Mouse (Mus musculus) erythroid progenitor cell, adult 5-6 weeks (primary cell): ENCODE data around the gene Os9. TPM values are rescaled to one million over a fixed set of nuclear protein-coding genes. Genes with fewer than 3 reads are reported as not detected.
"Not testable (repeated sequence)": the region's sequence is repeated elsewhere in the genome, so short reads cannot be mapped to it uniquely, and the experiment has no call there.

Source experiments
- ATAC-seq: replicated peaks from 2 replicates; pipeline ENCODE4 v1.8.0; 2016; ENCODE audit warnings: moderate number of reproducible peaks, mild to moderate bottlenecking, moderate TSS enrichment, inconsistent platforms; ENCODE audit not compliant: poor library complexity, low FRiP score, severe bottlenecking
- total RNA-seq, 2 experiments: library from RNA; stranded (forward) in 1 of 2; stranded (reverse) in 1 of 2; fragments of 150-400 nt in 1 of 2; fragments of 186-747, 209-891 nt in 1 of 2; gene quantifications; 2 replicates each; pipeline versions ENCODE4 v1.2.3 to v1.2.4; 2015 to 2017; ENCODE audit warnings: low replicate concordance in 2 of 2

Gene Os9
- total RNA-seq, 2 experiments from 2014 or later, result 36.5 to 70.0 TPM

DNA sequence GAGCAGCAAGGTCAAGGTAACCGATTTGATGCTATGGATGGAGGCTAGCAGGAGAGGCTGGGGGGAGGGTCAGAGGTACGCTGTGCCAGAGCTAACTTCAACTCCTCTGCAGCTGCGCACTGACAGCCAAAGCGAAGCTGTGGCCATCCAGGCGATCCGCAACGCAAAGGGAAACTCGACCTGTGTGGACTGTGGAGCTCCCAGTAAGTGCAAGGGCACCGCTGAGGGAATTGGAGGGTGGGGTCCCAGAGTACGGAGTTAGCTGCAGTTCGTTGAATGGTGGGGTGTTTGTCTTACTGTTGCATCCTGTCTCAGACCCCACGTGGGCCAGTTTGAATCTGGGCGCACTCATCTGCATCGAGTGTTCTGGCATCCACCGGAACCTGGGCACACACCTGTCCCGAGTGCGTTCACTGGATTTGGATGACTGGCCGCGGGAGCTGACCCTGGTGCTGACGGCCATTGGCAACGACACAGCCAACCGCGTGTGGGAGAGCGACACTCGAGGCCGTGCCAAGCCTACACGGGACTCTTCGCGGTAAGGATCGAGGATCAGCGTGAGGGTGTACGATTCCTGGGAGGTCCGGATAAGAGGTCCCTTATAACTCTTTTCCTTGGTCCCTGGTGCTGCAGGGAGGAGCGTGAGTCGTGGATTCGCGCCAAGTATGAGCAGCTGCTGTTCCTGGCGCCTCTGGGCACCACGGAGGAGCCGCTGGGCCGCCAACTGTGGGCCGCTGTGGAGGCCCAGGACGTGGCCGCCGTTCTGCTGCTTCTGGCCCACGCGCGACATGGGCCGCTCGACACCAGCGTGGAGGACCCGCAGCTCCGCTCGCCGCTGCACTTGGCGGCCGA, 30.1 kb downstream of the Os9 start:
- no peak for ATAC-seq

DNA sequence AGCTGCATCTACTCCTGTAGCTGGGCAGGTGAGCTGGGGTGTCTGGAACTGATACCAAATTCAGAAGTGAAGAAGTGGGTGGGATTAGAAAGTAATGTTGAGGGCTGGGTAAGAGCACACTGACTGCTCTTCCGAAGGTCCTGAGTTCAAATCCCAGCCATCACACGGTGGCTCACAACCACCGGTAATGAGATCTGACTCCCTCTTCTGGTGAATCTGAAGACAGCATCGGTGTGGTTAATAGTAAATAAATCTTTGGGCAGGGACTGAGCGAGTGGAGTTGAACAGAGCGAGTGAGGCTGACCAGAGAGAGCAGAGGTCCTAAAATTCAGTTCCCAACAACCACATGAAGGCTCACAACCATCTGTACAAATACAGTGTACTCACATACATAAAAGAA, 35.3 kb downstream of the Os9 start:
- no peak for ATAC-seq

DNA sequence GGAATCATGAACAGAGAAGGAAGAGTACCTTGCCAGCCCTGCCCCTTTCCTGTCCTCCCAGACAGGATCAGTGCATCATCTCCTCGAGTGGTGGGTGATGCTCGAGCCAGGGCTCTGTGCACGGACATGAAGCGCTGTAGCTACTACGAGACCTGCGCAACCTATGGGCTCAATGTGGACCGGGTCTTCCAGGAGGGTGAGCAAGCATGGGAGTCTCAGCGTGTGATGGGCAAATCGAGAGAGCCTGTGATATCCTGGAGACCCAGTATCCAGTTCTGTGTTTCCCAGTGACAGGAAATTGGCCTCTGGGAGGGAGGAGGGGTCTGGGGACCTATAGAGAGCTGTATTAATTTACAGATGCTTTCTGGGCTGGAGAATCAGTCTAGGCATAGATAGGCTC, 35.9 kb downstream of the Os9 start:
- no peak for ATAC-seq

DNA sequence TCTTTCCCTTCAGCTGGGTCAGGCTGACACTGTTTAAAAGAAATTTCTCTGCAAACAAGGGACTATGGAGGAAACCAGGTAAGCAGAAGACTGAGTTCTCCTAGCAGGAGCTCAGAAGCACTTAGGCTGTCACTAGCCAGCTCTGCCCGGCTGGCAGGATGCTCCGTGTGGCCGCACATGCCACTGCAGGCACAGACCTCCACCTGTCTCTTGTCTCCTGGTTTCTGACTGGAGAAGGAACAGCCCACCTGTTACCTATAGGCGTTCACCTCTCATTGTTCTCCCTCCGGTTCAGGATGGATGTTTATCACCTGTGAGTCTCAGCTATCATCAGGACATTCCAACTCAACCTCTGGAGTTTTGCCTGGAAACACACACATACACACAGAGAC, 37.0 kb downstream of the Os9 start:
- no peak for ATAC-seq

DNA sequence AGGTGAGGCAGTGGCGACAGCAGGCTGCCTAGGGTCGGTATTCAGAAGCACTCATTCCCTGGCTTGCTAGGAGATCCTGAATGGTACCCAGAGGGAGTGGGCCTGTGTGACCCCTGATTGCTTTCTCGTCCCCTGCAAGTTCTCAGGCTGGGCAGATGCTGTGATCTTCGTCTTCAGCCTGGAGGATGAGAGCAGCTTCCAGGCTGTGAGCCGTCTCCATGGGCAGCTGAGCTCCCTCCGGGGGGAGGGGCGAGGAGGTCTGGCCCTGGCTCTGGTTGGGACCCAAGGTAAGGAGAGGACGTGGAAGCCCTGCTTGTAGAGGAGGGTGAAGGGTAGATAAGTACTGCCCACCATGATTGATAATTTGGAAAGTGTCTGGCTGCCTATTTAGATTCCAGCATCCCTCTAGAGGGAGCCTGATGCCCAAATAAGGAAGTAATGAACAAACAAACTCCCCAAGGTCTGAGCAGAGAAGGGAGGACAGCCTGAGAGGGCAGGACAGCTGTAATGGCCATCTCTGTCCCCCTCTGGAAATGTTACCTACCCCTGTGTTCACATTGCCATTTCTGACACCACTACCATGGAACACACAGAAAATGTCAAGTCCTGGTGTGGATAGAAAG, 37.5 kb downstream of the Os9 start:
- ATAC-seq, result no peak

DNA sequence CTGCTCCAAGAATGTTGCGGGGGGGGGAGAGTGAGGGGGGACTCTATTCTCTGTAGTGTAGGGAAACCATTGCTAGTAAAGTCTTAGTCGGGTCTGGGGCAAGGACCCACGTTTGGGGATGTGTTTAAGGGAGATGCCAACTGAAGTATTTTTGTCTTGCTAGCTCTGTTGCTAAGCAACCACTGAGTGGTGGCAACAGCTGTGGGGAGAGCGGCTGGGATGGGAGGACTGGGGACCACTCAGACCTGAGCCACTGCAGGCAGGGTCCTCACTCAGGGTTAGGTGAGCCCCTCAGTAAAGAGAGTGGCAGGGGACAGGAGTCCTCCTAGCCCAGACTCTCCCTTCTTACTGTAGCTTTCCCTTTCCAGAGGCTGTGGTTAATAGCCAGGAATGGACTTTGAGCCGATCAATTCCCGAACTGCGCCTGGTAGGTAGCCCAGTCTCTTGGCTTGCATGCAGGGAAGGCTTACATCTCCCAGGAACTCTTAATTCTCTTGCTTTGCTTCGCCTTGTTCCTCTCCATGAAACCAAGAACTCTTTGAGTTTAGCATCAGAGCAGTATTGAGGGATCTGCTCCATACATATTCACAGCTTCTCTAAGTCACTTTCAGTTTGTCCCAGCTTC, 38.8 kb downstream of the Os9 start:
- no peak for ATAC-seq

DNA sequence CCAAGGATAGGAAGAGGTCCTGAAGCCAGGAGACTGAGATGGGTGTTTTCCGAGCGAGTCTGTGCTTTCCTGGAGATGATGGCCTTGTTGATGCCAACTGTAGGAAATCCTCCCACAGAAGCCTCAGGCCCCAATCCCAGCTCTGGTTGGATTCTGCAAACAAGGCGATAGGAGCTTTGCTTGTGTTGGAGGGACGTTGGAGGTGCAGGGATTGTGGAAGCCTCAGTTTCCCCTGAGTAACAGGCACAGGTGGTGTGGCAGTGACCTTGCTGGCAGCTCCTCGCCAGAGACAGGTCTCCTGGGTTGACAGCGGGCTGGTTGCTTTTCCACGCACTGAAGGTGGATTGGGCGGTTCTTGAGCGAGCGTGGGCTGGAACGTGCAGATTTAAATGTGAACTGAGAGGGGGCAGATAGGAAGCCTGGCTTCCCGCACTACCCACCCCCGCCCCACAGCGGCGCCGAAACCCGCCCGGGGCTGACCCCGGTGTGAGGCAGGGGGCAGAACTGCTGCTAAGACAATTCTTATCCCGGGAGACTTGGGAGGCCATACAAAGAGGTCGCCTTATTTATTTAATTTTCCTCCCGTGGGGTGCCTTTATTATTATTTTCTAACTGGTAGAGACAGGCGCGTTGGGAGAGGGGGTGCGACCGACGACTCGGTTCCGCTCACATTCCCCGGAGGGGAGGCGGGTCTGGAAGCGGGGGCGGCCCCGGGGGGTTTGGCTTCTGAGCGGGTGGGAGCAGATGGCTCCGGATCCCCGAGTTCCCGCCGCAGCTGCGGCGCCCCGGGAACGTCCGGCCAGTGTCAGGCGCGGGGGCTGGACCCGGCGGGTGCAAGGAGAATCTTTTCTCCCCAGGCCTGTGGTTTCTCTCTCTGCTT, 39.8 kb downstream of the Os9 start:
- ATAC-seq, result no peak

DNA sequence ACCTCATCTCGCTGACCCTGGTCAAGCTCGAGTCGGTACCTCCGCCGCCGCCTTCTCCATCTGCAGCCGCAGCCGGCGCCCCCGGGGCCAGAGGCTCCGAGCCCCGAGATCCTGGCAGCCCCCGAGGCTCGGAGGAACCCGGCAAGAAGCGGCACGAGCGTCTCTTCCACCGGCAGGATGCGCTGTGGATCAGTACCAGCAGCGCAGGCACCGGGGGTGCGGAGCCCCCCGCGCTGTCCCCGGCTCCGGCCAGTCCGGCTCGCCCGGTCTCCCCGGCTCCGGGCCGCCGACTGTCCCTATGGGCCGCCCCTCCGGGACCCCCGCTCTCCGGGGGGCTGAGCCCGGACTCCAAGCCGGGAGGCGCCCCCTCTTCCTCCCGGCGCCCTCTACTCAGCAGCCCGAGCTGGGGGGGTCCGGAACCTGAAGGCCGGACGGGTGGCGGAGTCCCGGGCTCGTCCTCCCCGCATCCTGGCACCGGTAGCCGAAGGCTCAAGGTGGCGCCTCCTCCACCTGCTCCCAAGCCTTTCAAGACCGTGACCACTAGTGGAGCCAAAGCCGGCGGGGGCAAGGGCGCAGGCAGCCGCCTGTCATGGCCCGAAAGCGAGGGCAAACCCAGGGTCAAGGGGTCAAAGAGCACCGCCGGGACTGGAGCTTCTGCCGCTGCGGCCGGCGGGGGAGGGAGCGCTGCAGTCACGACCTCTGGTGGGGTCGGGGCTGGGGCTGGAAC, 41.1 kb downstream of the Os9 start:
- ATAC-seq, result no peak

DNA sequence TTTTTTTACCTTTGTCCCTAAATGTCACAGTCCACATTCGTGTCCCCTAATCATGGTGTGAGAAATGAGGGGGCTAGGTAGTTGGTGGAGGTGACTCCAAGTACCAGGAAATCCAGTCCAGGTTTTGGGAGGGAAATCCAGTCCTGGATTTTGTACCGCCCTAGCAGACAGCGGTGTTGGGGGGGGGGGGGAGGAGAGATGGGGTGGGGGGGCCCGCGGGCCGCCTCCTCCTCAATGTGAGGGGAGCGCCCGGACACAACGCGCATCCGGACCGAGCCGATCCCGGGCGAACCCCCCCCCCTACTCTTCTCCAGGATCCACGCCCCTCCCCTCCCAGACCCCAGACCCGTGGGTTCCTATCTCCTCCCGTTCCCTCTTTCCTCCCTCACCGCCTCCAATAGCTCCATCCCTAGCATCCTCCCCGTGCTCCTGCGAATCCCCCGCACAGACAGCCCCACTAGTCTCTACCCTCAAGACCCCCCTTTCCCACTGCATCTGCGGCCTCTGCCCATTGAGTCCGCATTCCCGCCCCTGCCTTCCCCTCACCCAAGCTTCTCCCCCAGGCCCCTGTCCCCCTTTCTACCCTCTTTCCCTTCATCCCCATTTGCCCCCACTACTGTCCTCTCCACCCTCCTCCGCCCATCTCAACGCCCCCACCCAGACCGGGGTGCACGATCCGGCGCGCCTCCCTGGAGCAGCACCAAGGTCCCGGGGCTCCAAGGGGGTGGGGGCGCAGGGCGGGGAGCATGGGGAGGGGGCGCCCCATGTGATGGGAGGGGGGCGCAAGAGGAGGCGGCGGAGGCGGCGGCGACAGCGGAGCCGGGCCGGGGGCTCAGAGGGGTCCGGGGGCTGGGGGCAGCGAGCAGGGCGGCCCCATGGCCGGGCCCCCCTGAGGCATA, 42.0 kb downstream of the Os9 start:
- ATAC-seq, result no peak

DNA sequence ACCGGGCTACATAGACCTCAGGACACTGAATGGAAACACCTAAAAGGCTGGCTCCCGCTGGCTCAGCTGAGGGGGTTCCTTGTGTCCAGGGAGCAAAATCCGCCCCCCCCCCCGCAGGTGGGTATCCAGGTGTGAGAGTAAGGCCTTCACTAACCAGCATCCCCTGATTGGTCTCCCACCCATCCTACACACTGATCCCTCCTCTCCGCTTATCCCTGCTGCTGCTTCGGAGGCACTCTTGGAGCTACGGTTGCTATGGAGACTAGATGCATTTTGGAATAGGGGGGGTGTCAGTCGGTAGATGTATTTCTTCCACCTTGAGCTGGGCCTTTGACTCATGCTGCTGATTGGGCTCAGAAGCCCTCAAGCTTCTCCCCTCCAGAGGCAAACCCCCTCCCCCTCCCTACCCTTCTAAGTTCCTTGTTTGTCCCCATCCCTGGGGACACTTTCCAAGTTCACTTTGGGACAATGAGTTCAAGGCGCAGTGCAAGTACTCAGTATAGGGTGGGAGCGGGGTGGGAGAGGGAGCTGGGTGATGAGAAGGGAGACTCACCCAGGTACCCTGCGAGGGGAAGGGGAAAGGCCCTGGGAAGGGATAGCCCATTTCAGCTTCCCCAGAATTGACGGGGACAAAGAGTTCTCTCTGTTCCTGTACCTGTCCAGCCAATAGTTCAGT, 42.8 kb downstream of the Os9 start:
- no peak for ATAC-seq

DNA sequence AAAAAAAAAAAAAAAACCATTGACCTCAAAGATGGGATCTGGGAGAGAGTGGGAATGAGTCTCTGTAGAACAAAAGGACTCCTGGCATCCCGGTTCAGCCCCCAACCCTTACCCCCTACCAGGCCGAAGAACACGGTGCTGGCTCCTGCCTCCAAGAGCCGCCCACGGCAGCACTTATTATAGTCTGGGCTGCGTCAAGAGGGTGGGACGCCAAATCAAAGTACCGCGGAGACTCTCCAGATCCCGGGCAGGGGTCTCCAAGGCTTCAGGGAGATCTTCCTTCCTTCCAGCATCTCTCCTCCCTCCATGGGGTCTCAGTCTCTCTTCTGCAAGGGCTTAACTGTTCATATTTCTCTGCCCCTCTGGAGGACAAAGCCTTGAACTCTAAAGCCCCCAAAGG, 43.4 kb downstream of the Os9 start:
- ATAC-seq, result no peak

DNA sequence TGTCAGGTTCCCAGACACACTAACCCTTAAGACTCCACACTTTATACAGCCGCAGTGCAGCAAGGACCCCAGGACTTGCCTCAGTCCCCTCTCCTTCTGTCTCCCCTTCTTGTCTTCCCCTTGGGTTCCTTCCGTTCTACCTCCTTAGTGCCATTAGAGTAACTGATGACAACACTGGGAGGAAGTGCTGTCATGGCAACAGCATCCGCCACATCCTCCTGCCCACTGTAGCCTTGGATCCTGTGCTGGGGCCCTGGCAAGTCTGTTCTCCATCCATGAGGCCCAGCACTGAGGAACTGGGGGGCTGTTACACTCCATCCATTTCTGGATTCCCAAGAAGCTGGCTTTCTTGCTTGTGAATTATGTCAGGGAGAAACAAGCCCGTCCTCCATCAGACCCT, 44.8 kb downstream of the Os9 start:
- ATAC-seq, result no peak

DNA sequence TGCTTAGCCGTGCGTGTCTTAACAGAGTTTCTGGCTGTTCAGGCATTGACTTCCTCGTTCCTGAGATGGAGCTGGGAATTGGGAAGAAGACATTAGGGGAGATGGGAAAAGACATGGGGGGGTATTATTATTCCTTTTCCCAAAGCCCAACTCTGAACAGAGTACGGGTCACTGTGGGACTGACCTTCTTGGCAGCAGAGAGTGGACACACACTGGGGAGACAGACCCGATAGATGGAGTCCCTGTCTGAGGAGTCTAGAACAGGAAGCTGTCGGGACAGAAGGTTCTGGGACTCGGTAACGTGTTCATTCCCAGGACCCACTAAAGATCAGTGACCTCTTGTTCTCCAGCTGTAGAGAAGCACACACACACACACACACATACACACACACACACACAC, 45.3 kb downstream of the Os9 start:
- no peak for ATAC-seq

DNA sequence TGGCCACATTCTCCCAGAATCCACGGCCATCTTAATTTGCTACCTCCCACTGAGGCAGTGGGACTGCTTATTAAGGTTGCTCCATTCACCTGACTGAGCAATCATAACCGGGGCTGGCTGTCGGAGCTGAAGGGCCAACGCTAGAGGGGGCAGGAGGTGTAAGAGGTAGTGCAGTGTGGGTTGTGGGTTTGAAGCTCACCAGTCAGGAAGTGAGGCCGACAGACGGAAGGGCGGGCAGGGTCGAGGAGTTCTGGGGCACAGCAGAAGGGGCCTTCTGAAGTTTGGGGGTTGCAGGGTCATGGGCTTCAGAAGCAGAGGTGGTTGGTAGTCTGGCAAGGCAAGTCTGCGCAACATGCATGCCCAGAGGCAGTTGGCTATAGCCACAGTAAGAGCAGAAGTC, 45.9 kb downstream of the Os9 start, which contains the start of gene Agap2:
Agap2 (plus strand) TSS at position 205 of the 400 bp plus-strand sequence.
- ATAC-seq, result no peak

DNA sequence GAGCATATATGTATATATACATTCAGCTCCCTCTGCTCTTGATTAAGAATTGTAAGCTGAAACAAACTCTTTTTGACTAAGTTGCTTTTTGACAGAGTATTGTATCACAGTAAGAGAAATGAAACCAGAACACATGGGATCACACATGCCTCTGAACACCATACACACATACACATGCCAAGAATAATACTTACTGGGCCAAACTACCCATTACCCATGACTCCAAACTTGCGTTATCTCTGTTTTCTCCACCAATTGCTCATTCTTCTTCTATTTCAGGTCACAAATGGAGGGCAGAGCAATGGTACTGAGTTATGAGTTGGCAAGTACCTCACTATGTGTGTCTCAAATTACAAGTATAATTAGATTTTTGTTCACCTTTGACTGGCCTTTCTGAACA, 47.0 kb downstream of the Os9 start:
- ATAC-seq, result no peak

DNA sequence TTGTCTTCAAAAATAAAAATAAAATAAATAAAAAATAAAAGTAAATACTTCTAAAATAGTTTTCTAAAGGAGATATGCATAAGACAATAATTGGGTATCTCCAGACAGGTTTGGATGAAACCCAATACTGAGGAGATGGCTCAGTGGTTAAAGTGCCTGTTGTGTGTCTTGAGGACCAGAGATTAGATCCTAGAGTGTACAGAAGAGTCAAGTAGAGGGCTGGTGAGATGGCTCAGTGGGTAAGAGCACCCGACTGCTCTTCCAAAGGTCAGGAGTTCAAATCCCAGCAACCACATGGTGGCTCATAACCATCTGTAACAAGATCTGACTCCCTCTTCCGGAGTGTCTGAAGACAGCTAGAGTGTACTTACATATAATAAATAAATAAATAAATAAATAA, 48.0 kb downstream of the Os9 start:
- not testable (repeated sequence) for ATAC-seq

DNA sequence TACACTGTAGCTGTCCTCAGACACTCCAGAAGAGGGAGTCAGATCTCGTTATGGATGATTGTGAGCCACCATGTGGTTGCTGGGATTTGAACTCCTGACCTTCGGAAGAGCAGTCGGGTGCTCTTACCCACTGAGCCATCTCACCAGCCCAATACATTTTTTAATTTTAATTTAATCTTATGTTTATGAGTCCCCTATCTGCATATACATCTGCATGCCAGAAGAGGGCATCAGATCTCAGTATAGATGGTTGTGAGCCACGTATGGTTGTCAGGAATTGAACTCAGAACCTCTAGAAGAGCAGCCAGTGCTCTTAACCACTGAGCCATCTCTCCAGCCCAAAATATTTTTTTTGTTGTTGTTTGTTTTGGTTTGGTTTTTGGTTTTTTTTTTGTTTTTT, 48.7 kb downstream of the Os9 start:
- not testable (repeated sequence) for ATAC-seq

DNA sequence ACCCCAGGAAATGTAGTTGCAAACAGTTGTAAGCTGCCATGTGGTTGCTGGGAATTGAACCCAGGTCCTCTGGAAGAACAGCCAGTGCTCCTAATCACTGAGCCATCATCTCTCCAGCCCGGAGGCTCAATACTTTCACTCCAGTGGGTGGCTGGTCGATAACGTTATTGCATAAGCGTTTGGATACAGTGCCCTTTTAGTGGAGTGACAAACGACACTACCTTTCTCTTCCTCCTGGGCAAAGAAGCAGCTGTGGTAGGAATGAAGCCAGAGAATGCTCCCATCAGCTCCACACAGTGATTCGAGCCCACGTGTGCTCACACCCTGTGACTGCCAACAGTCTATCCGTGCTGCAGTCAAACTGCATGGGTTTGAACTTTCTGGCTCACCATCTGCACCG, 49.7 kb downstream of the Os9 start:
- ATAC-seq, result no peak
